11 mouse cellular contexts compared by ENCODE assay signal in the genomic region with DNA sequence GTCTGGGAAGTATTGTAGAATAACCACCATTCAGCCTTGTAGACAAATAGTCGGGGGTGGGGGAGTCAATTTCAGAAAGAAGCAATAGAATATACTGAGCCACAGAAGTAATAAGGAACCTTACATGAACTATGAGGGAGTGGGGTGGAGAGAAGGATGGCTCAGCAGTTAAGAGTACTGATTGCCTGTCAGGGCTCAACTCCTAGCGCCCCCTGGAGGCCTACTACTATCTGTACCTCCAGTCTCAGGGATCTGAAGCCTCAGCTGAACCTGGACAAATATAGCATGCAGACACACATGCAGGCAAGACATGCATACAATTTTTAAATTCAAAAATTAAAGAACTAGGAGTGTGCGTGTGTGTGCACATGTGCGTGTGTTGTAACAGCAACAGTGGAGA.
A peak's percentile ranks its signal among the peaks of the same experiment; 100 is the strongest.
DNase-seq lines count a peak whose midpoint lies in the region; ATAC-seq and TF ChIP-seq lines count a peak whose summit lies in the region.
"Had no signal": no experiment of that assay in that cellular context is flagged by ENCODE, and none has a peak within 500 bp of the region (broad histone marks: within the 10 kb centered on the region; RNA-seq: fewer than 3 reads in every experiment).

No protein-coding gene starts in this region.

- H3K36me3 ChIP-seq in heart, embryonic 10.5 days = no peaks in the 10 kb centered on the region
- no peaks in the 10 kb centered on the region for H3K36me3 ChIP-seq in CH12.LX (replicated peaks in 1 of 2; ENCODE audit: control insufficient read depth in 1 of 2, insufficient read depth in 1 of 2, low read length in 1 of 2)
- no peaks in the 10 kb centered on the region for H3K36me3 ChIP-seq in embryonic facial prominence, embryonic 10.5 days (replicated peaks)
- no peaks in the 10 kb centered on the region for H3K36me3 ChIP-seq in neural tube, embryonic 11.5 days (ENCODE audit: control insufficient read depth, insufficient read depth, low read length)
- H3K36me3 ChIP-seq: embryonic facial prominence, embryonic 12.5 days; liver, embryonic 13.5 days; stomach, embryonic 15.5 days had no signal

- TF ChIP-seq EP300 in CH12.LX (IDR thresholded peaks at IDR 0.05; ENCODE audit: low read length) = no peak

- peak; percentile 21 for TF ChIP-seq RAD21 in CH12.LX (IDR thresholded peaks at IDR 0.05; ENCODE audit: low read depth, low read length)

- dilution Hi-C loops in CH12.LX (cut with MboI; ENCODE audit: extremely low pct_ligation_motif_present, extremely low pct_unique_long_range_greater_than_20kb, low sequenced_read_pairs) = no loop called here

- H3K4me3 ChIP-seq in heart, embryonic 10.5 days = no peak overlapping the region
- no peak overlapping the region for H3K4me3 ChIP-seq in CH12.LX (replicated peaks in 1 of 3; ENCODE audit: low read depth in 2 of 3, low read length in 2 of 3, poor library complexity in 1 of 3)
- H3K4me3 ChIP-seq in embryonic facial prominence, embryonic 10.5 days = no peak overlapping the region
- H3K4me3 ChIP-seq in neural tube, embryonic 11.5 days (ENCODE audit: low read depth, low read length) = no peak overlapping the region
- H3K4me3 ChIP-seq: embryonic facial prominence, embryonic 12.5 days; liver, embryonic 13.5 days; stomach, embryonic 15.5 days had no signal

- TF ChIP-seq POLR2A in CH12.LX (IDR thresholded peaks at IDR 0.05; ENCODE audit: low read depth, low read length) = no peak

- DNase-seq in heart, postnatal 4 days = peak; percentile 51
- no peak for DNase-seq in heart, embryonic 10.5 days (ENCODE audit: low spot score)
- DNase-seq in CH12.LX (ENCODE audit: extremely low read depth) = peak; percentile 62
- DNase-seq in adrenal gland, adult 2 months = peak; percentile 49
- peak; percentile 64 for DNase-seq in embryonic facial prominence, embryonic 10.5 days (ENCODE audit: low spot score)
- peak; percentile 23 for DNase-seq in layer of hippocampus, adult 9-11 months
- DNase-seq in neural tube, embryonic 11.5 days (ENCODE audit: low spot score) = peak; percentile 56
- no peak for DNase-seq in Muller cell, postnatal 12 days (ENCODE audit: inconsistent ontology term)
- DNase-seq: liver, embryonic 13.5 days had no signal

- WGBS in heart, embryonic 10.5 days = 39% methylated on average over 4 of the region's 4 CpGs
- 39% methylated on average over 4 of the region's 4 CpGs for WGBS in embryonic facial prominence, embryonic 10.5 days
- 39% methylated on average over 4 of the region's 4 CpGs for WGBS in neural tube, embryonic 11.5 days

- peak; percentile 61 to 70 for TF ChIP-seq CTCF in CH12.LX (conservative IDR thresholded peaks at IDR 0.05 in 1 of 2, IDR thresholded peaks at IDR 0.05 in 1 of 2; ENCODE audit: low read depth in 2 of 2, low read length in 2 of 2)

- no peaks in the 10 kb centered on the region for H3K9me3 ChIP-seq in heart, embryonic 10.5 days
- H3K9me3 ChIP-seq in CH12.LX (replicated peaks; ENCODE audit: low read length) = no peaks in the 10 kb centered on the region
- H3K9me3 ChIP-seq in embryonic facial prominence, embryonic 10.5 days = no peaks in the 10 kb centered on the region
- H3K9me3 ChIP-seq in neural tube, embryonic 11.5 days (ENCODE audit: control insufficient read depth, low read length) = no peaks in the 10 kb centered on the region
- H3K9me3 ChIP-seq: embryonic facial prominence, embryonic 12.5 days; liver, embryonic 13.5 days; stomach, embryonic 15.5 days had no signal

- H3K79me2 ChIP-seq in CH12.LX (replicated peaks; ENCODE audit: control insufficient read depth, extremely low read depth, insufficient read depth, poor library complexity, severe bottlenecking) = no peaks in the 10 kb centered on the region

- H3K4me1 ChIP-seq in heart, embryonic 10.5 days = no peaks in the 10 kb centered on the region
- no peaks in the 10 kb centered on the region for H3K4me1 ChIP-seq in CH12.LX (ENCODE audit: control insufficient read depth in 1 of 2, insufficient read depth in 2 of 2)
- H3K4me1 ChIP-seq in embryonic facial prominence, embryonic 10.5 days = 0 out of 2 replicates have a peak, but pooled peaks cover 4% of the 10 kb centered on the region
- H3K4me1 ChIP-seq in neural tube, embryonic 11.5 days (ENCODE audit: control insufficient read depth, insufficient read depth, low read length) = no peaks in the 10 kb centered on the region
- H3K4me1 ChIP-seq: embryonic facial prominence, embryonic 12.5 days; liver, embryonic 13.5 days; stomach, embryonic 15.5 days had no signal

- no peaks in the 10 kb centered on the region for H3K27me3 ChIP-seq in heart, embryonic 10.5 days (ENCODE audit: insufficient read depth, poor library complexity, severe bottlenecking)
- peaks cover 27% of the 10 kb centered on the region for H3K27me3 ChIP-seq in CH12.LX (replicated peaks)
- H3K27me3 ChIP-seq in embryonic facial prominence, embryonic 10.5 days (replicated peaks; ENCODE audit: low read depth, poor library complexity, severe bottlenecking) = no peaks in the 10 kb centered on the region
- no peaks in the 10 kb centered on the region for H3K27me3 ChIP-seq in neural tube, embryonic 11.5 days (ENCODE audit: control insufficient read depth, insufficient read depth, low read length)
- H3K27me3 ChIP-seq: embryonic facial prominence, embryonic 12.5 days; liver, embryonic 13.5 days; stomach, embryonic 15.5 days had no signal

- in situ Hi-C loops in CH12.LX (cut with MboI; ENCODE audit: low pct_ligation_motif_present, low pct_unique_long_range_greater_than_20kb, low sequenced_read_pairs) = loop anchor here (10.0 to 25.0 kb wide), 3 partner anchors 135 to 372 kb away; no protein-coding TSS in a partner anchor

- no peak overlapping the region for H3K4me2 ChIP-seq in CH12.LX (ENCODE audit: insufficient read depth, low read depth, poor library complexity, severe bottlenecking)
- no peak overlapping the region for H3K4me2 ChIP-seq in neural tube, embryonic 11.5 days (ENCODE audit: low read depth)
- H3K4me2 ChIP-seq: embryonic facial prominence, embryonic 12.5 days; liver, embryonic 13.5 days; stomach, embryonic 15.5 days had no signal

- H3K9ac ChIP-seq in CH12.LX (ENCODE audit: insufficient read depth, low read depth) = no peak overlapping the region
- no peak overlapping the region for H3K9ac ChIP-seq in neural tube, embryonic 11.5 days (ENCODE audit: low read length)
- H3K9ac ChIP-seq: embryonic facial prominence, embryonic 12.5 days; liver, embryonic 13.5 days; stomach, embryonic 15.5 days had no signal

- no peak overlapping the region for H3K27ac ChIP-seq in heart, embryonic 10.5 days
- no peak overlapping the region for H3K27ac ChIP-seq in CH12.LX (ENCODE audit: insufficient read depth, low read depth)
- H3K27ac ChIP-seq in embryonic facial prominence, embryonic 10.5 days (replicated peaks) = no peak overlapping the region
- H3K27ac ChIP-seq in neural tube, embryonic 11.5 days (ENCODE audit: low read depth, low read length) = no peak overlapping the region
- H3K27ac ChIP-seq: embryonic facial prominence, embryonic 12.5 days; liver, embryonic 13.5 days; stomach, embryonic 15.5 days had no signal

- ATAC-seq in neural tube, embryonic 11.5 days (ENCODE audit: insufficient read depth, low FRiP score, low TSS enrichment) = peak; percentile 16; the same call in 1 of the 2 replicates

TF ChIP-seq in CH12.LX, 34 proteins besides CTCF, POLR2A, EP300 and RAD21:
- TF ChIP-seq MXI1 (IDR thresholded peaks at IDR 0.05; ENCODE audit: low read depth, low read length) (no peak), SMC3 (IDR thresholded peaks at IDR 0.05; ENCODE audit: low read depth, low read length) (peak; percentile 53), IRF4 (IDR thresholded peaks at IDR 0.05; ENCODE audit: low read depth, low read length) (no peak)
TF ChIP-seq in CH12.LX: peak in this region for 1.

Comparison
In these comparisons a context has a peak if more than half of its experiments do, and no peak if none do; other contexts are left out.
1. DNase-seq: peak in heart, postnatal 4 days (single experiment), CH12.LX (single experiment), adrenal gland, adult 2 months (single experiment), embryonic facial prominence, embryonic 10.5 days (single experiment), layer of hippocampus, adult 9-11 months (single experiment) and neural tube, embryonic 11.5 days (single experiment); none in heart, embryonic 10.5 days (single experiment) and Muller cell, postnatal 12 days (single experiment).